In the genomic region with DNA sequence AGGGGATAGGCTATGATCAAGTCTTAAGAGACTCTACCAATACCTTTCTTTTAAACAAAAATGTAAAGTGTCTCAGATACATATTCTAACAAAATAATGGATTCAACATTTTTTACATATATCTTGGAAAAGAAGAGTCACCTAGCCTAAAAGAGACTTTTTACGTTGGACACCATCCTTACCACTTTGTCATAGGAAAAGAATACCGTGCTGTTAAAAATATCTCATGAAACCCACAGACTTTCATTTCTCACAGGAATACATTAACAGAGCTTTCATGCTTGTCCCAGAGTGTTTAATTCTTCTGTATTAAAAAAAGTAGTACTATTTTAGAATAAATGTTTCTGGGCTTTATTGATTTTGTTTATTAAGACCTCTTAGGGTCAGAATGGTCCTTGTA, we compare ENCODE assay signal across 33 mouse cellular contexts.
"Had no signal": no experiment of that assay in that cellular context is flagged by ENCODE, and none has a peak within 500 bp of the region (broad histone marks: within the 10 kb centered on the region; RNA-seq: fewer than 3 reads in every experiment).

No protein-coding gene starts in this region.

- H3K27me3 ChIP-seq: heart, embryonic 12.5 days; heart, embryonic 13.5 days; heart, embryonic 15.5 days; hindbrain, embryonic 12.5 days; hindbrain, embryonic 13.5 days; hindbrain, embryonic 15.5 days; intestine, embryonic 15.5 days; kidney, embryonic 15.5 days had no signal

- DNase-seq: heart, postnatal 10 days; heart, postnatal 14 days; heart, postnatal 36 days; heart, postnatal 4 days; kidney, adult 11 months; kidney, adult 18-20 months; kidney, adult 8-10 months; kidney, postnatal 10 days; kidney, postnatal 14 days; kidney, postnatal 25 days; kidney, postnatal 36 days; kidney, postnatal 4 days; layer of hippocampus, adult 9-11 months; layer of hippocampus, postnatal 36 days had no signal

- H3K4me1 ChIP-seq: heart, embryonic 12.5 days; heart, embryonic 13.5 days; heart, embryonic 15.5 days; hindbrain, embryonic 10.5 days; hindbrain, embryonic 12.5 days; hindbrain, embryonic 13.5 days; hindbrain, embryonic 15.5 days; intestine, embryonic 15.5 days; kidney, embryonic 15.5 days had no signal

- H3K9ac ChIP-seq: heart, embryonic 12.5 days; heart, embryonic 13.5 days; heart, embryonic 15.5 days; hindbrain, embryonic 12.5 days; hindbrain, embryonic 13.5 days; hindbrain, embryonic 14.5 days; hindbrain, embryonic 15.5 days; intestine, embryonic 15.5 days; kidney, embryonic 15.5 days had no signal

- H3K27ac ChIP-seq: heart, embryonic 13.5 days; heart, embryonic 15.5 days; hindbrain, embryonic 10.5 days; hindbrain, embryonic 12.5 days; hindbrain, embryonic 13.5 days; hindbrain, embryonic 14.5 days; hindbrain, embryonic 15.5 days; hindbrain, postnatal 0 days; intestine, embryonic 15.5 days; kidney, embryonic 15.5 days; kidney, postnatal 0 days; layer of hippocampus, adult 2 months; left cerebral cortex, adult 2 months had no signal

- H3K4me3 ChIP-seq: heart, embryonic 12.5 days; heart, embryonic 13.5 days; heart, embryonic 15.5 days; hindbrain, embryonic 10.5 days; hindbrain, embryonic 12.5 days; hindbrain, embryonic 13.5 days; hindbrain, embryonic 15.5 days; intestine, embryonic 15.5 days; kidney, embryonic 15.5 days; layer of hippocampus, adult 2 months; left cerebral cortex, adult 2 months had no signal

- H3K9me3 ChIP-seq: heart, embryonic 13.5 days; heart, embryonic 15.5 days; hindbrain, embryonic 10.5 days; hindbrain, embryonic 12.5 days; hindbrain, embryonic 13.5 days; hindbrain, embryonic 15.5 days; intestine, embryonic 15.5 days; kidney, embryonic 15.5 days had no signal

- H3K36me3 ChIP-seq: heart, embryonic 15.5 days; hindbrain, embryonic 12.5 days; hindbrain, embryonic 13.5 days; intestine, embryonic 15.5 days had no signal

- H3K4me2 ChIP-seq: heart, embryonic 11.5 days; heart, embryonic 12.5 days; heart, embryonic 13.5 days; heart, embryonic 15.5 days; hindbrain, embryonic 12.5 days; hindbrain, embryonic 13.5 days; hindbrain, embryonic 14.5 days; hindbrain, embryonic 15.5 days; intestine, embryonic 15.5 days; kidney, embryonic 15.5 days had no signal

- ATAC-seq: hindbrain, embryonic 16.5 days; hindbrain, postnatal 0 days; inflammation-experienced regulatory T-cells, adult 6 months; intestine, embryonic 15.5 days; intestine, embryonic 16.5 days; intestine, postnatal 0 days had no signal
